Mouse (Mus musculus) heart, postnatal 0 days (tissue): ENCODE measurements around the gene Gm21985.
"Not testable (repeated sequence)": the region's sequence is repeated elsewhere in the genome, so short reads cannot be mapped to it uniquely, and the experiment has no call there.

Experiments used
- CTCF ChIP-seq: IDR thresholded peaks from 2 replicates; pipeline ENCODE4 v1.5.1; 2016; ENCODE audit warnings: antibody characterized with exemption, control low read depth, low read depth
- EP300 ChIP-seq: IDR thresholded peaks from 2 replicates; pipeline ENCODE4 v1.6.1; 2016; ENCODE audit warnings: antibody characterized with exemption, low read depth

DNA sequence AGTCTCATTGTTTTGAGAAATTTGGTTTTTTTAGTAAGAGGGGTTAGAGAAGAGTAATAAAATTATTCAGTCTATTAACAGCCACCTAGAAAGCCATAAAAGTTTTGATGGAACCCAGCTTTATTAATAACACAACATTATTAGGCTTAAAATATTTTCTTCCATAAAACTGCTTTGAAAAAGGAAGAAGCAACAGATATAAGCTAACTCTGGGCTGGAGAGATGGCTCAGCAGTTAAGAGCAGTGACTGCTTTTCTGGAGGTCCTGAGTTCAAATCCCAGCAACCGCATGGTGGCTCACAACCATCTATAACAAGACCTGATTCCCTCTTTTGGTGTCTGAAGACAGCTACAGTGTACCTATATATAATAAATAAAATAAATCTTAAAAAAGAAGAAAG, 19.9 kb downstream of the Gm21985 start:
- TF ChIP-seq CTCF, EP300: not testable (repeated sequence)
